Mouse (Mus musculus): ENCODE measurements at regions not wholly inside any gene's neighbourhood (a gene's known extent, or its start where the extent isn't known, plus 50 kb on each side); places are given as distances from the start of the nearest gene placed in this dataset.

GRCm38 (mm10) chr3:128280626-128281025 lies 384.5 kb upstream of the Fam241a start:
- no peak for TF ChIP-seq CTCF (IDR thresholded peaks at IDR 0.05; ENCODE audit: control insufficient read depth, insufficient read depth, low read length)
- TF ChIP-seq POLR2A (IDR thresholded peaks at IDR 0.05; ENCODE audit: borderline replicate concordance, control insufficient read depth, low read depth, low read length), result no peak
